Mouse (Mus musculus) brain, adult 2 months (tissue): ENCODE measurements around the gene Vmn1r50.
"Not testable (repeated sequence)": the region's sequence is repeated elsewhere in the genome, so short reads cannot be mapped to it uniquely, and the experiment has no call there.

Experiments used
- DNase-seq: peaks from one replicate; pipeline ENCODE4 v3.0.0; 2011; ENCODE audit warnings: low read depth, low spot score

Gene Vmn1r50

GRCm38 (mm10) chr6:90101130-90101529 lies at the start of gene Vmn1r50:
TSS of gene Vmn1r50 (plus strand) at chr6:90101430.
- DNase-seq: no peak

- no peak for DNase-seq
Measured at GRCm38 (mm10) chr6:90078406-90078805, 22.8 kb upstream of the Vmn1r50 start, which contains the start of gene Vmn1r49. TSS of gene Vmn1r49 (minus strand) at chr6:90078506.

GRCm38 (mm10) chr6:90100566-90100965 lies 664 bp upstream of the Vmn1r50 start:
- no peak for DNase-seq

- not testable (repeated sequence) for DNase-seq
Measured at GRCm38 (mm10) chr6:90122296-90122695, 21.1 kb downstream of the Vmn1r50 start, which contains the start of gene Vmn1r51. TSS of gene Vmn1r51 (plus strand) at chr6:90122596.
